Mouse (Mus musculus) liver, adult 2 months (tissue): ENCODE data around the gene Gabbr2.

Experiments used
- CTCF ChIP-seq: fragments of 200-500 bp; IDR thresholded peaks from 2 replicates; pipeline ENCODE4 v1.5.1; 2011; ENCODE audit warnings: low read depth, low read length, control low read depth
- POLR2A ChIP-seq: fragments of 200-500 bp; IDR thresholded peaks from 2 replicates; pipeline ENCODE4 v1.6.1; 2011; ENCODE audit warnings: low read length, control low read depth; ENCODE audit not compliant: insufficient read depth; ENCODE audit errors: extremely low read depth

GRCm38 (mm10) chr4:46836065-46836464, 155.6 kb downstream of the Gabbr2 start:
- TF ChIP-seq POLR2A (no peak), CTCF (no peak)
